Mouse (Mus musculus) hindbrain, embryonic 13.5 days (tissue): Measurements from ENCODE around the gene Coro1b. TPM values are rescaled to one million over a fixed set of nuclear protein-coding genes. Genes with fewer than 3 reads are reported as not detected.

Experiments used
- ATAC-seq: fragments of 200-750 bp; cut with Nextera tagmentation; 2 replicates; pipeline ENCODE4 v1.8.0; 2017; ENCODE audit warnings: moderate TSS enrichment; ENCODE audit not compliant: low FRiP score
- H3K27ac ChIP-seq: fragments of 300-500 bp; sonication (generic); 2 replicates; pipeline ENCODE4 v1.5.1; 2015; ENCODE audit warnings: inconsistent platforms, mild to moderate bottlenecking, moderate library complexity
- H3K27me3 ChIP-seq: fragments of 300-500 bp; sonication (generic); 2 replicates; pipeline ENCODE4 v1.6.1; 2015; ENCODE audit warnings: mild to moderate bottlenecking, inconsistent platforms
- H3K36me3 ChIP-seq: fragments of 300-500 bp; sonication (generic); 2 replicates; pipeline ENCODE4 v1.6.1; 2015; ENCODE audit warnings: mild to moderate bottlenecking, inconsistent platforms
- H3K4me1 ChIP-seq: fragments of 300-500 bp; sonication (generic); replicated peaks from 2 replicates; pipeline ENCODE4 v1.6.1; 2015; ENCODE audit warnings: inconsistent platforms
- H3K4me2 ChIP-seq: fragments of 300-500 bp; sonication (generic); 2 replicates; pipeline ENCODE4 v1.6.1; 2015; ENCODE audit warnings: inconsistent platforms, mild to moderate bottlenecking, moderate library complexity
- H3K4me3 ChIP-seq: fragments of 300-500 bp; sonication (generic); 2 replicates; pipeline ENCODE4 v1.5.1; 2015; ENCODE audit warnings: mild to moderate bottlenecking, inconsistent platforms
- H3K9ac ChIP-seq: fragments of 300-500 bp; sonication (generic); 2 replicates; pipeline ENCODE4 v1.6.1; 2015; ENCODE audit warnings: mild to moderate bottlenecking, inconsistent platforms
- H3K9me3 ChIP-seq: fragments of 300-500 bp; sonication (generic); 2 replicates; pipeline ENCODE4 v1.6.1; 2016; ENCODE audit warnings: inconsistent platforms
- WGBS: fragments of 180-500 bp; shearing (Covaris S2); methylation state at CpG from one replicate; pipeline ENCODE4 v1.1.7; 2015; 5-methylcytosine and 5-hydroxymethylcytosine counted together
- polyA plus RNA-seq: library from polyadenylated mRNA; unstranded; fragments of >200 nt; fragmentation: Nextera tagmentation; extraction: Ambion mirVana; gene quantifications from 2 replicates; pipeline ENCODE4 v1.2.1, GENCODE M21; 2015

The Coro1b gene
- polyA plus RNA-seq, 1 experiment from 2014 or later: 130 TPM

DNA sequence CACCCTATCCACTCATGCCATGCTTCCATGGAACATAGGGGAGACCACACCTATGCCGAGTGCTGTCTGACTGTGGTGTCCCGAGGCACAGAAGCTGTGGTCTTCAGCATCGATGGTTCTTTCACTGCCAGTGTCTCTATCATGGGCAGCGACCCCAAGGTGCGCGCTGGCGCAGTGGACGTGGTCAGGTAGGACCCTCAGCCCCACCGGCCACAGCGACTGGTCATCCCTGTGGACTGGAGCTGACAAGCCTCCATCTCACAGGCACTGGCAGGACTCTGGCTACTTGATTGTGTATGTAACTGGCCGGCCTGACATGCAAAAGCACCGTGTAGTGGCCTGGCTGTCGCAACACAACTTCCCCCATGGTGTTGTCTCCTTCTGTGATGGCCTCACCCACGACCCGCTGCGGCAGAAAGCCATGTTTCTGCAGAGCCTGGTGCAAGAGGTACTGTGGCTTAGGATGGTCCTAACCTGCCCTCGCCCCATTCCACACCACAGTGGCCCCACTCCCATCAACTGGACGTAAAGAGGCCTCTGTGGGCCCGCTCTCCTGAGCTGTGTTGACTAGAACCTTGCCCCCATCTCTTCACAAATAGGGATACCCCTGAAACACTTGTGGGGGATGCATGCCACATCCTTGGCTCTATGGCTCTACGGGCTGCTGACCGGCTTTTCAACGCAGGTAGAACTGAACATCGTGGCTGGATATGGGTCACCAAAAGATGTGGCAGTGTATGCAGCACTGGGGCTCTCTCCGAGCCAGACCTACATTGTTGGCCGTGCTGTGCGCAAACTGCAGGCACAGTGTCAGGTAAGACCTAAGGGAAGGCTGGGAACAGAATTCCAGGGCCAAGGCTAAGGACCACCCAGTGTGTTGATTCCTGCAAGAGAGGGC lies 36.1 kb upstream of the Coro1b start:
- no peak for ATAC-seq
- whole genome bisulfite sequencing: 94% methylated on average over 26 of the region's 26 CpGs
- no peak overlapping the region for H3K27ac ChIP-seq

GRCm38 (mm10) chr19:4113186-4113805 lies 35.1 kb upstream of the Coro1b start:
- Histone ChIP-seq H3K27ac (no peak overlapping the region), H3K9me3 (no peaks in the 10 kb centered on the region), H3K4me1 (no peaks in the 10 kb centered on the region; the same call in 1 of the 2 replicates)

More for the DNA sequence above, 36.1 kb upstream of the Coro1b start:
- Histone ChIP-seq H3K4me1 (no peaks in the 10 kb centered on the region; the same call in 1 of the 2 replicates), H3K27me3 (no peaks in the 10 kb centered on the region), H3K36me3 (peaks cover 98% of the 10 kb centered on the region), H3K9me3 (no peaks in the 10 kb centered on the region), H3K4me2 (no peak overlapping the region), H3K9ac (no peak overlapping the region), H3K4me3 (no peak overlapping the region)

GRCm38 (mm10) chr19:4113806-4114230 lies 34.6 kb upstream of the Coro1b start:
- 79% methylated on average over 5 of the region's 5 CpGs for WGBS
- Histone ChIP-seq H3K27me3 (no peaks in the 10 kb centered on the region), H3K4me1 (no peaks in the 10 kb centered on the region; the same call in 1 of the 2 replicates), H3K4me3 (no peak overlapping the region), H3K4me2 (no peak overlapping the region), H3K9me3 (no peaks in the 10 kb centered on the region), H3K36me3 (peaks cover 94% of the 10 kb centered on the region), H3K9ac (no peak overlapping the region), H3K27ac (no peak overlapping the region)
- peak; percentile 15; the same call in 1 of the 2 replicates for ATAC-seq

More at GRCm38 (mm10) chr19:4113186-4113805, 35.1 kb upstream of the Coro1b start:
- no peak overlapping the region for H3K4me2 ChIP-seq
- H3K27me3 ChIP-seq: no peaks in the 10 kb centered on the region
- WGBS: 81% methylated on average over 13 of the region's 13 CpGs
- ATAC-seq: peak; percentile 14; the same call in 1 of the 2 replicates
- H3K36me3 ChIP-seq: peaks cover 99% of the 10 kb centered on the region
- 0 out of 2 replicates have a peak overlapping the region, but pooled peaks have one; percentile 8 for H3K9ac ChIP-seq
- H3K4me3 ChIP-seq: no peak overlapping the region

- WGBS: 90% methylated on average over 10 of the region's 10 CpGs
Observed at GRCm38 (mm10) chr19:4114551-4114950, 33.9 kb upstream of the Coro1b start.

DNA sequence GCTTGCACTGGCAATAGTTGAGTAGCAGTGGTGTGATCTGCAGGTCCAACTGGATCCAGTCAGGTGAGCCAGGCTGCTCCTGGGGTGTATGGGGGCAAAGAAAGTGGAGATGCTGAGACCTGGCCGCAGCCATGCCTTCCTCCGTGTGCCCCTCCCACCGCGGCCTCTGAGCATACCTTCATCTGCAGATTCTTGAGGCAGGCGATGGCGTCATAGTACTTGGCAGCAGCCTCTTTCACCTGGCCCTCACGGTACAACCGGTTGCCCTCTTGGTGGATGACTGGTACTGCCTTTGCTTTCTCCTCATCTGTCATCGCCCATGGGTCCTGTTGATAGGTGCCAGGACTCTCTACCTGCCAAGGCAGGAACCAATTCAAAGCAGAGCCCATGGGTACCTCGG lies 33.3 kb upstream of the Coro1b start:
- Histone ChIP-seq H3K36me3 (peaks cover 84% of the 10 kb centered on the region), H3K27me3 (no peaks in the 10 kb centered on the region), H3K4me3 (no peak overlapping the region), H3K9me3 (no peaks in the 10 kb centered on the region), H3K4me1 (peaks cover 2% of the 10 kb centered on the region), H3K9ac (no peak overlapping the region), H3K4me2 (no peak overlapping the region), H3K27ac (no peak overlapping the region)
- no peak for ATAC-seq
- WGBS: 97% methylated on average over 10 of the region's 10 CpGs

More at GRCm38 (mm10) chr19:4114551-4114950, 33.9 kb upstream of the Coro1b start:
- Histone ChIP-seq H3K9me3 (no peaks in the 10 kb centered on the region), H3K27me3 (no peaks in the 10 kb centered on the region), H3K27ac (no peak overlapping the region), H3K9ac (no peak overlapping the region), H3K4me1 (no peaks in the 10 kb centered on the region; the same call in none of the 2 replicates), H3K4me2 (no peak overlapping the region), H3K36me3 (peaks cover 90% of the 10 kb centered on the region), H3K4me3 (no peak overlapping the region)
- no peak for ATAC-seq

DNA sequence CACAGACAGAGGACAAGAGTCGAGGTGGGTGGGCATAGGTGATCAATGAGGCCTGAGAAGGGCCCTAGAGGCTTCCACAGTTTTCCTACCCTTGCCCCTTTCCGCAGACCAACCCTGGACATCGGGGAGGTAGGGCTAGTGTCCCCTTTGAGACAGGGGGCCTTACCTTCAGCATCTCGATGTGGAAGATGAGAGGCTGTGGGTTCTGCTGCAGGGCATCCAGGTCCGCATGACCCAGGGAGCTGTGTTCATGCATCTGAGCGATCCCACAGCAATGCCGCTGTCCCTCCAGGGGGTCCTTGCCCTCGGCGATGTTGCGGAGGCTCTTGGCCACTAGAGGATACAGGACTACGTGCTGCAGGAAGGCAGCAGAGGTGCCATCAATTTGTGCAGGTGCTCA lies 32.6 kb upstream of the Coro1b start:
- H3K36me3 ChIP-seq: peaks cover 77% of the 10 kb centered on the region
- no peak for ATAC-seq
- 85% methylated on average over 11 of the region's 11 CpGs for WGBS
- H3K27me3 ChIP-seq: no peaks in the 10 kb centered on the region
- no peaks in the 10 kb centered on the region for H3K9me3 ChIP-seq
- no peak overlapping the region for H3K4me3 ChIP-seq
- H3K27ac ChIP-seq: no peak overlapping the region
- no peak overlapping the region for H3K9ac ChIP-seq
- H3K4me2 ChIP-seq: no peak overlapping the region
- H3K4me1 ChIP-seq: peaks cover 9% of the 10 kb centered on the region

- WGBS: 97% methylated on average over 7 of the region's 7 CpGs
- no peak overlapping the region for H3K9ac ChIP-seq
- H3K27ac ChIP-seq: no peak overlapping the region
- ATAC-seq: no peak
- peaks cover 65% of the 10 kb centered on the region for H3K36me3 ChIP-seq
- H3K9me3 ChIP-seq: no peaks in the 10 kb centered on the region
- H3K4me1 ChIP-seq: peaks cover 10% of the 10 kb centered on the region
- no peaks in the 10 kb centered on the region for H3K27me3 ChIP-seq
- H3K4me2 ChIP-seq: no peak overlapping the region
- no peak overlapping the region for H3K4me3 ChIP-seq
Observed at GRCm38 (mm10) chr19:4117006-4117405, 31.4 kb upstream of the Coro1b start.

- WGBS: 93% methylated on average over 2 of the region's 2 CpGs
- H3K36me3 ChIP-seq: peaks cover 52% of the 10 kb centered on the region
Observed at GRCm38 (mm10) chr19:4118350-4118749, 30.1 kb upstream of the Coro1b start.

DNA sequence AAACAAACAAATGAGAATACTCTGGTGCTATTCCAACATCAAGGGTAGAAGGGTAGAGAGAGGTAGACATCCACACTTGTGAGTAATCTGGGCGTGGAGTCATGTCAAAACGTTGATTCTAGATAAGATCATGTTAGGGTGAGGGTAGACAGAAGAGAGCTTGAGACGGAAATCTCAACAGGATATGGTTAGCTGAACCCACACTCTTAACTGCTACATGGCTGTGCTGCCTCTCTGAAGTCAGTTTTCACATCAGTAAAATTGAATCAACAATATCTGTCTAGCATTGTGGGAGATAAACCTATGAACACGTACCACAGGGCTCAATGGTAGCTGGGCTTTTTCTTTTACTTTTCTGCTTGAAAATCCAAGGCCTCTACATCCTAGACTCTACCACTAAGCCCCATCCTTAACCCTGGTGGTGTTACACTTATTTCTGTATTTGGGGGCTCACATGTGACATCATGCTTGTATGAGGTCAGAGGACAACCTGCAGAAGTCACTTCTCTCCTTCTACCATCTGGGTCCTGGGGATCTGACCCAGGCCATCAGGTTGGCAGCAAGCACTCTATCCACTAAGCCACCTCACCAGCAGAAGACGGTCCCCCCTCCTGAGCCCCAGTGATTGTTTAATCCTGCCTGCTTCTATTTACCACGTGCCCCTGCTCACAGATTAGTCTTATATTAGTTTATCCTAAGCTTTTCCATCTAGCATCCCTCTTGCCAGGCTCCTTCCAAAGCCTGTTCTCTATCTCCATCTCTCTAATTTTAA lies 28.5 kb upstream of the Coro1b start:
- WGBS: 92% methylated on average over 6 of the region's 6 CpGs

More at GRCm38 (mm10) chr19:4118350-4118749, 30.1 kb upstream of the Coro1b start:
- no peak overlapping the region for H3K4me2 ChIP-seq
- peaks cover 10% of the 10 kb centered on the region for H3K4me1 ChIP-seq
- H3K27ac ChIP-seq: no peak overlapping the region
- H3K9me3 ChIP-seq: no peaks in the 10 kb centered on the region
- H3K9ac ChIP-seq: no peak overlapping the region
- H3K27me3 ChIP-seq: no peaks in the 10 kb centered on the region
- H3K4me3 ChIP-seq: no peak overlapping the region
- ATAC-seq: no peak

DNA sequence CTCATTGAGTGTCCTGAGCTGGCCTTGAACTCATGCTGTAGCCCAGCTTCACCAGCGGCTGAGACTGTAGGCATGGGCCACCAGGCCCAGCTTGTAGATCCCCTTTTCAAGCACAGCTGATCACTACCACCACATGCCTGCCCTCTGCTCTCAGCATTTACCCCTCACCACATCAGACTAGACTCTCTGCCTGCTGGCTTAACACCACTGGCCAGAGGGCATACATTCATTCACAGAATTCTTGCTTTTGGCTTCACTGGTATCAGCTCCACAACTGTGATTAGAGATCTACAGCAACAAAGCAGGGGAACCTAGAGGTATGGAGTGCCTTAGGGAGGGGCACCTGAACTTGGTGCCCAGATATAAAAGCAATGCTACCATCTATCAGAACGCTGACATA lies 27.9 kb upstream of the Coro1b start:
- peak overlapping the region; percentile 46 for H3K4me2 ChIP-seq
- H3K4me1 ChIP-seq: peaks cover 10% of the 10 kb centered on the region
- no peak for ATAC-seq
- no peaks in the 10 kb centered on the region for H3K9me3 ChIP-seq
- H3K36me3 ChIP-seq: peaks cover 30% of the 10 kb centered on the region
- WGBS: 94% methylated on average over 2 of the region's 2 CpGs
- peak overlapping the region; percentile 89 for H3K27ac ChIP-seq
- no peak overlapping the region for H3K9ac ChIP-seq
- no peaks in the 10 kb centered on the region for H3K27me3 ChIP-seq
- H3K4me3 ChIP-seq: peak overlapping the region; percentile 50

More for the DNA sequence above, 28.5 kb upstream of the Coro1b start:
- Histone ChIP-seq H3K27ac (no peak overlapping the region), H3K9ac (no peak overlapping the region), H3K4me2 (peak overlapping the region; percentile 46), H3K9me3 (no peaks in the 10 kb centered on the region), H3K36me3 (peaks cover 36% of the 10 kb centered on the region), H3K27me3 (no peaks in the 10 kb centered on the region), H3K4me3 (0 out of 2 replicates have a peak overlapping the region, but pooled peaks have one; percentile 50), H3K4me1 (peaks cover 10% of the 10 kb centered on the region)
- ATAC-seq: no peak

GRCm38 (mm10) chr19:4121097-4121805 lies 27.2 kb upstream of the Coro1b start:
- Histone ChIP-seq H3K27me3 (no peaks in the 10 kb centered on the region), H3K4me2 (peak overlapping the region; percentile 46), H3K36me3 (peaks cover 23% of the 10 kb centered on the region), H3K9me3 (no peaks in the 10 kb centered on the region), H3K4me1 (peaks cover 13% of the 10 kb centered on the region), H3K9ac (peak overlapping the region; percentile 72), H3K27ac (peak overlapping the region; percentile 89), H3K4me3 (peak overlapping the region; percentile 50)
- WGBS: 4% methylated on average over 38 of the region's 38 CpGs
- ATAC-seq: peak; percentile 84
